Mouse (Mus musculus): Measurements from ENCODE around the gene Pde4d.

GRCm38 (mm10) chr13:109238670-109239069, 788.9 kb downstream of the Pde4d start:
- TF ChIP-seq MYOD1 (IDR thresholded peaks at IDR 0.05; ENCODE audit: control insufficient read depth, insufficient read length, low read depth): no peak
- no peak for TF ChIP-seq MAX (IDR thresholded peaks at IDR 0.05)
- no peak for TF ChIP-seq CTCF (IDR thresholded peaks at IDR 0.05; ENCODE audit: control insufficient read depth, insufficient read depth, insufficient read length)
- no peak for TF ChIP-seq USF1 (IDR thresholded peaks at IDR 0.05; ENCODE audit: low read depth)
- no peak for TF ChIP-seq CEBPB (IDR thresholded peaks at IDR 0.05; ENCODE audit: low read depth)
- no peak for TF ChIP-seq MYOG (IDR thresholded peaks at IDR 0.05; ENCODE audit: control insufficient read depth, extremely low read depth, insufficient read length)
